Comparison of ENCODE assay signal across 19 mouse cellular contexts in genomic region chr16:4848090-4848489, GRCm38 (mm10). TPM values are rescaled to one million over a fixed set of nuclear protein-coding genes. Genes with fewer than 3 reads are reported as not detected.
"Had no signal": no experiment of that assay in that cellular context is flagged by ENCODE, and none has a peak within 500 bp of the region (broad histone marks: within the 10 kb centered on the region; RNA-seq: fewer than 3 reads in every experiment).

No protein-coding gene starts in this region.

- H3K4me3 ChIP-seq: neural tube, embryonic 13.5 days; neural tube, embryonic 15.5 days; stomach, embryonic 15.5 days had no signal

- H3K4me2 ChIP-seq: neural tube, embryonic 13.5 days; neural tube, embryonic 15.5 days; stomach, embryonic 15.5 days had no signal

- H3K27me3 ChIP-seq: neural tube, embryonic 13.5 days; neural tube, embryonic 15.5 days; stomach, embryonic 15.5 days had no signal

- DNase-seq: retina, postnatal 1 day; right cerebral cortex, adult 18-20 months; right cerebral cortex, postnatal 14 days; right cerebral cortex, postnatal 25 days; right cerebral cortex, postnatal 4 days; spleen, adult 18-20 months; thymus, adult 18-20 months; thymus, adult 2 months; thymus, postnatal 14 days; thymus, postnatal 25 days; thymus, postnatal 36 days; thymus, postnatal 4 days had no signal

- H3K36me3 ChIP-seq: neural tube, embryonic 13.5 days; neural tube, embryonic 15.5 days; stomach, embryonic 15.5 days had no signal

- H3K27ac ChIP-seq: neural tube, embryonic 13.5 days; neural tube, embryonic 15.5 days; stomach, embryonic 15.5 days; stomach, postnatal 0 days had no signal

RNA-seq across cellular contexts. Expression of gene 4930562C15Rik, which starts 12.9 kb away (rescaled TPM):
- polyA plus RNA-seq: small intestine, adult 2 months; spleen, adult 2 months; urinary bladder, adult 2 months had no signal
